Mouse (Mus musculus) liver, embryonic 11.5 days (tissue): ENCODE results near the gene Mapkapk2. TPM values are rescaled to one million over a fixed set of nuclear protein-coding genes. Genes with fewer than 3 reads are reported as not detected.
"Not testable (repeated sequence)": the region's sequence is repeated elsewhere in the genome, so short reads cannot be mapped to it uniquely, and the experiment has no call there.

ENCODE experiments used
- ATAC-seq: fragments of 200-750 bp; cut with Nextera tagmentation; replicated peaks from 2 replicates; pipeline ENCODE4 v1.8.0; 2017; ENCODE audit warnings: moderate number of reproducible peaks, mild to moderate bottlenecking, moderate TSS enrichment, moderate library complexity; ENCODE audit not compliant: low FRiP score
- DNase-seq: peaks from one replicate; pipeline ENCODE4 v3.0.0-alpha.2; 2017; ENCODE audit warnings: low spot score
- H3K27ac ChIP-seq: fragments of 300-500 bp; sonication (generic); 2 replicates; pipeline ENCODE4 v1.5.1; 2014; ENCODE audit warnings: mild to moderate bottlenecking, low read depth, low read length, control low read depth
- H3K27me3 ChIP-seq: fragments of 300-500 bp; sonication (generic); replicated peaks from 2 replicates; pipeline ENCODE4 v1.6.1; 2014; ENCODE audit warnings: low read length, mixed read lengths; ENCODE audit not compliant: control insufficient read depth, insufficient read depth
- H3K36me3 ChIP-seq: fragments of 300-500 bp; sonication (generic); 2 replicates; pipeline ENCODE4 v1.6.1; 2014; ENCODE audit warnings: mild to moderate bottlenecking, low read length, moderate library complexity, mixed read lengths; ENCODE audit not compliant: control insufficient read depth, insufficient read depth
- H3K4me1 ChIP-seq: fragments of 300-500 bp; sonication (generic); replicated peaks from 2 replicates; pipeline ENCODE4 v1.6.1; 2014; ENCODE audit warnings: low read length, mixed read lengths; ENCODE audit not compliant: control insufficient read depth, insufficient read depth
- H3K4me2 ChIP-seq: fragments of 300-500 bp; sonication (generic); 2 replicates; pipeline ENCODE4 v1.6.1; 2014; ENCODE audit warnings: mild to moderate bottlenecking, control low read depth, moderate library complexity
- H3K4me3 ChIP-seq: fragments of 300-500 bp; sonication (generic); 2 replicates; pipeline ENCODE4 v1.5.1; 2014; ENCODE audit warnings: low read depth, low read length, control low read depth
- H3K9ac ChIP-seq: fragments of 300-500 bp; sonication (generic); 2 replicates; pipeline ENCODE4 v1.6.1; 2014; ENCODE audit warnings: low read depth, low read length, control low read depth
- H3K9me3 ChIP-seq: fragments of 300-500 bp; sonication (generic); 2 replicates; pipeline ENCODE4 v1.6.1; 2016; ENCODE audit warnings: low read length, inconsistent platforms, mixed read lengths; ENCODE audit not compliant: control insufficient read depth
- WGBS: fragments of 180-500 bp; shearing (Covaris S2); extraction: QIAGEN DNeasy Blood & Tissue Kit; methylation state at CpG from one replicate; pipeline ENCODE4 v1.1.7; 2014; 5-methylcytosine and 5-hydroxymethylcytosine counted together
- polyA plus RNA-seq: library from polyadenylated mRNA; unstranded; fragments of >200 nt; fragmentation: Nextera tagmentation; extraction: Ambion mirVana; gene quantifications from 2 replicates; pipeline ENCODE4 v1.2.1, GENCODE M21; 2014

Gene Mapkapk2
- polyA plus RNA-seq: 26.9 and 30.1 TPM in 2 replicates

DNA sequence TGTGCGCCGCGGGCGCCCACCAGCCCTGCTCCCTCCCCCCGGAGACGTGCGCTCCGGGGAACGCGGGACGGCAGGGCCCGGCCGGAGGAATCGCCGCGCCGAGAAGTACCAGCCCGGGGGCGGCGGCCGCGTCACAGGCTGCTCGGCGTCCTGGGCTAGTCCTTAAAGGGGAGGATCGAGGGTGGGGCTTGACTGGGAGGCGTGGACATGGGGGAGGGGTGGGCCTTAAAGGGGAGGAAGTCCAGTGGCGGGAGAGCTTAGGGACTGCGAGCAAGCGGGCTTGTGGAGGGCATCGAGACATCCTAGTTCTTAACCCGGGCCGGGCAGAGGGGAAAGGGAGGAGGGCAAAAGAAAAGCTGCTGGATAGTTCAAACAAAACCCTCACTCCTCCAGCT, at the start of gene Mapkapk2:
Gene Mapkapk2 (minus strand): TSS at position 127 of the 395 bp plus-strand sequence.
- Histone ChIP-seq H3K9ac (peak within 1 kb of the TSS; percentile 83), H3K36me3 (no peaks in the 10 kb centered on the region), H3K4me2 (peak within 1 kb of the TSS; percentile 94), H3K27me3 (no peaks in the 10 kb centered on the region), H3K4me1 (peaks cover 12% of the 10 kb centered on the region), H3K9me3 (no peaks in the 10 kb centered on the region), H3K27ac (peak within 1 kb of the TSS; percentile 87), H3K4me3 (peak within 1 kb of the TSS; percentile 92)
- DNase-seq (peak; percentile 95), ATAC-seq (peak; percentile 94)
- under 1% methylated on average over 25 of the region's 32 CpGs for WGBS

DNA sequence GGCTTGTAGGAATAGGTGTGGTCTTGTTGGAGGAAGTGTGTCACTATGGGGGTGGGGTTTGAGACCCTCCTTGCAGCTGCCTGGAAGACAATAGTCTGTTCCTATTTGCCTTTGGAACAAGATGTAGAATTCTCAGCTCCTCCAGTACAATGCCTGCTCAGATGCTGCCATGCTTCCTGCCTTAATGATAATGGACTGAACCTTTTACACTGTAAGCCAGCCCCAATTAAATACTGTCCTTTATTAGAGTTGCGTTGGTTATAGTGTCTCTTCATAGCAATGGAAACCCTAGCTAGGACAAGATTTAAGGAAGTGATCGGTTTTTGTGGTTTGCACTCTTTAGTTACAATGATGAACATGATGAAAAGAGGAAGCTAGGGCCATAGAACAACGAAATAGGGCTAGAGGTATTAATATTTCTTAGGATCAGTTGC, 48.6 kb upstream of the Mapkapk2 start:
- ATAC-seq: no peak
- WGBS: 48% methylated on average over 3 of the region's 3 CpGs
- no peak for DNase-seq
- Histone ChIP-seq H3K9ac (no peak overlapping the region), H3K4me1 (no peaks in the 10 kb centered on the region), H3K27ac (no peak overlapping the region), H3K4me2 (no peak overlapping the region), H3K27me3 (no peaks in the 10 kb centered on the region), H3K36me3 (no peaks in the 10 kb centered on the region), H3K9me3 (no peaks in the 10 kb centered on the region), H3K4me3 (no peak overlapping the region)

DNA sequence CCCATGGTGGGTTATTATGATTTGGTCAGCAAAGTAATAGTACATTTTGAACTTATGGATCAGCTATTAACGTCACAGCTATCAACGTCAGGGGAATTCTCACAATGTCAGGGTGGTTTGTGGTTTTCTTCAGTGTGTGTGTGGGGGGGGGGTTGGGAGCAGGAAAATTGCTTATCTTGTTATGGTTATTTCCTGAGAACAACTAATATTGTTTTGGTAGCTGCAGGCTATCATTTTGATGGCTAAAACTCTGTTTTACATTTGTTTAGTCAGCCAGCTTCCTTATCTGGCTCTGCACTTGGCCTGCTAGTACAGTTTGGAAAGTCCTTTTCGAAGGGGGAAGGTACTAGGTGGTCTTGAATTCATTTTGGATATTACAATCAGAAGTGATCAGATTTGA, 47.6 kb upstream of the Mapkapk2 start:
- H3K36me3 ChIP-seq, ATAC-seq, H3K4me2 ChIP-seq, DNase-seq, H3K4me3 ChIP-seq, H3K27ac ChIP-seq, H3K4me1 ChIP-seq, H3K9me3 ChIP-seq, H3K27me3 ChIP-seq, H3K9ac ChIP-seq: not testable (repeated sequence)
- 63% methylated on average over 3 of the region's 3 CpGs for WGBS

DNA sequence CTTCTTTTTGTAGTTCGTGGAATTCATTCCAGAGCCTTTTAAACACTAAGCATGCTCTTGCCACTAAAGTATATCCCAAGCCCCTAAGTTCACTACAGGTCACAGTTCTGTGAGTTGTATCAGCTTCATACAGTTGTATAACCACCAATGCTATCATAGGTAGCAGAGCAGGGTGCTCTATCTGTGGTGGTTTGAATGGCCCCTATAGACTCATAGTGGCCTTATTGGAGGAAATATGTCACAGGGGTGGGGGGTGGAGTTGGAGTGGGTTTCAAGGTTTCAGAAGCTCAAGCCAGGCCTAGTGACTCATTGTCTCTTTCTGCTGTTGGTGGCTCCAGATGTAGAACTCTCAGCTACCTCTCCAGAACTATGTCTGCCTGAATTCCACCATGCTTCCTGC, 44.8 kb upstream of the Mapkapk2 start:
- 85% methylated on average over 1 of the region's 1 CpGs for WGBS
- no peaks in the 10 kb centered on the region for H3K27me3 ChIP-seq
- H3K9me3 ChIP-seq: no peaks in the 10 kb centered on the region
- DNase-seq (no peak), ATAC-seq (no peak)
- H3K27ac ChIP-seq: no peak overlapping the region
- no peaks in the 10 kb centered on the region for H3K36me3 ChIP-seq
- no peak overlapping the region for H3K9ac ChIP-seq
- no peak overlapping the region for H3K4me2 ChIP-seq
- no peak overlapping the region for H3K4me3 ChIP-seq
- H3K4me1 ChIP-seq: peaks cover 8% of the 10 kb centered on the region

DNA sequence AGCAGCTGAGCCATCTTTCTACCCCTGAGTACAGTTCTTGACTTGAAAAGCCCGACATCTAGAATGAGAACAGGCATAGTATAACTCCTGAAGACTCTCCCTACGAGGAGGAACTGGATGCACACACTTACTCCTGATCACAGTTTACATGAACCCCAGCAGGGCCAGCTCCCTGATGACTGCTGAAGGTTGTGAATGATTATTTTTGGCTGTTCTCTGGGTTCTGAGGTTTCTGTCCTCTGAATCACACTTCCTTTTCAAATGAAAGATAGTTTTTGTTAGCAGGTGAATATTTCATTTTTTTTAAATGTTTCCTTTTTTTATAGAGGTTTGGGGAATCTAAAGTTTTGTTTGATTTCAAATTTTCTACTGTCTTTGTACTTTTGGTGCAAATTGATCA, 43.8 kb upstream of the Mapkapk2 start:
- Histone ChIP-seq H3K4me2 (no peak overlapping the region), H3K9ac (no peak overlapping the region), H3K4me3 (no peak overlapping the region), H3K9me3 (no peaks in the 10 kb centered on the region), H3K27ac (no peak overlapping the region), H3K4me1 (peaks cover 8% of the 10 kb centered on the region), H3K27me3 (no peaks in the 10 kb centered on the region), H3K36me3 (no peaks in the 10 kb centered on the region)
- ATAC-seq (no peak), DNase-seq (no peak)
- 51% methylated on average over 2 of the region's 2 CpGs for WGBS

DNA sequence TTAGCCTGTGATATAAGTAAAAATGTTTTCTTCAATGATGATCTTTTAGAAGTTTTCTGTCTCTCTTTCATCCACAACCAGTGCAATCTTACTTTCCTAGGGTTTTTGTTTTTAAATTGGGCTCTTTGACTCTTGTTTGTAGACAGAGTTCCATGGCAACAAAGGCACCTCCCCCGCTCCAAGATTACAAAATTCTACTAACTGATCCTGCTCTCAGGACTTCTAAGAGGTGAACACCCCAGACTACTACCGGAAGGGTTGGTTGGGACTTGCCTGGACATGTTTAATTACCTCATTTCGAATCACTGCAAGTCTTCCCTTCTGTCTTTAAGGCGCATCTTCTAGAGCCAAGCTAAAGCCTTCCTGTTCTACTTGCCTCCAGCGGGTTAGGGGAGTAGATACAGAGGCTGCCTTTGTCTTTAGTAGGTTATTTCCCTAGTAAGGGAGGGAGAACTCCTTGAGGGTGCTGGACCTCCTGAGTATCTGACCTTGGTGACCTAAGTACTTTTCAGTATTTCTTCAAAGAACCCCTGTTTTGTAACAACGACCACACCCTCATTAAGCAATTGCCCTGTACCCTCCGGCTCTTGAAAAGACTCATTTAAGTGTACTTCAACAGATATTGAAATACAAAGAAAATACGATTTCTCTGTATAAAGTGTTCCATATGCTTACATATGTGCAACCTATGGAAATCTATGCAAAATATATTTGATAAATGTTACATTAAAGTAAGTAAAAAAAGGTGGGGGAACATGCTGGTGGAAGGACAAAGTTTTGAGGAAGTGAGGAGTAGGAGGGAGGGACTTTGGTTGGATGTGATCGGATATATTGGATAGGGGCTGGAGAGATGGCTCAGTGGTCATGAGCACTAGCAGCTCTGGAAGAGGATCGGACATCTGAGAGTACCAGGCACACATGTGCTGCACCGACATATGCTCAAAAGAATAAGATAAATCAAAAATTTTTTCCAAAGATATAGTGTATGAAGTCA, 41.8 kb upstream of the Mapkapk2 start:
- H3K4me3 ChIP-seq: peak overlapping the region; percentile 94
- no peaks in the 10 kb centered on the region for H3K9me3 ChIP-seq
- DNase-seq: no peak
- H3K27me3 ChIP-seq: no peaks in the 10 kb centered on the region
- WGBS: 65% methylated on average over 11 of the region's 11 CpGs
- H3K36me3 ChIP-seq: no peaks in the 10 kb centered on the region
- peaks cover 21% of the 10 kb centered on the region for H3K4me1 ChIP-seq
- peak overlapping the region; percentile 92 for H3K9ac ChIP-seq
- H3K27ac ChIP-seq: peak overlapping the region; percentile 96; the same call in 1 of the 2 replicates
- no peak for ATAC-seq
- H3K4me2 ChIP-seq: peak overlapping the region; percentile 92

DNA sequence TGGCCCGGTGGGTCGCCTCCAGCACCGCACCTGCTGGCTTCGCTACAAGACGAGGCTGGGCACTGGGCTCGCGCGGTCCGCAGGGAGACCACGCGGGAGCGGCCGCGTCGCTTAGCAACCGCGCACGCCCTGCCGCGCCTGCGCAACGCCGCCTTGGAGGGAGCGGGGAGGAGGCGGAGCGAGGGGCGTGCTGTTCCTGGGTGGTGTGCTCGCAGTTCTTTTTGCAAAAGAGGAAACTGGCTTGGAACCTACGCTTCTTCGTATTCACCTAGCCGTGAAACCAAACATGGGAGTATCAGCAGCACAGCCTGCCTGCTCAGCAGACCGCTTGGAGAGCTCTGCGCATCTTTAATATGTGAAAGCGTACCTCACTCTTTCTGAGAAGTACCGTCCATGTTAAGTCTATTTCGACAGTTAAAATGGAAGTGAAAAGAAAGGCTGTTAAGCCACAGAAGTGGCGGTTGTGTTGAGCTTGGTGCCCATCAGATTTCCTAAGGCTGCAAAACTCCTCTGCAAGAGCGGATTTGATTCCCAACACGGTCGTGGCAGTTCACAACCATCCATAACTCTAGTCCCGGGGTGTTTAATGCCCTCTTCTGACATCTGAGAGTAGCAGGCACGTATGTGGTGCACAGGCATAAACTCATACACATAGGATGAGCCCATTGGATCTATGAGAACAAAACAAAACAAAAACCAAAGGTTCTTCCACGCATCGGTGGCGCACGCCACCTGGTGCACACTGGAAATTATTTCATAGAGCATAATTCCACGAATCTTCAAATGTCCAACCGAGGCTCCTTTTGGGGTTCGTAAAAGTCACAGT, 40.8 kb upstream of the Mapkapk2 start, which contains the start of gene Dyrk3:
Gene Dyrk3 (minus strand): TSS at position 150 of the 826 bp plus-strand sequence.
- Histone ChIP-seq H3K9me3 (no peaks in the 10 kb centered on the region), H3K36me3 (no peaks in the 10 kb centered on the region), H3K4me1 (peaks cover 21% of the 10 kb centered on the region), H3K27ac (peak within 1 kb of the TSS; percentile 96), H3K4me3 (peak within 1 kb of the TSS; percentile 94), H3K9ac (peak within 1 kb of the TSS; percentile 92), H3K27me3 (no peaks in the 10 kb centered on the region), H3K4me2 (peak within 1 kb of the TSS; percentile 92)
- peak; percentile 91 for DNase-seq
- 5% methylated on average over 49 of the region's 49 CpGs for WGBS
- ATAC-seq: peak; percentile 93

DNA sequence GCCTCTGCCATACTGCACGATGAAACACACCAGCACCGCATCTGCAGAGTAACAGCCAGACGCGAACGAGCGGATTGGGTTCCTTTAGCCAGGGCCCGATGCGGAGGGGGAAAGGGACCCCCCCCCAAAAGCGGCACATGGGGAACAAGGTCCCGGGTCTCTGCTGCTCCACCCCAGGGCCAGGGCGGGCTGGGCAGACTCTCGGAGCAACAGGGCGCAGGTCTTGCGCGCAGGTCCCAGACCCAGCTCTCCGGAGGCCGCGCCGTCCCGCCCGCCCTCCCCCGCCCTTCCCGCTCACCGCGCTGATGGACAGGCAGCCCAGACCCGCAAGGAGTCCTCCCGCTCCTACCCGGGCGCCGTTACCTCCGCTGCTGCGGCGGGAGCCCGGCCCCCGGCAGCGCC, 40.1 kb upstream of the Mapkapk2 start:
- Histone ChIP-seq H3K4me1 (peaks cover 21% of the 10 kb centered on the region), H3K4me2 (peak overlapping the region; percentile 92), H3K27me3 (no peaks in the 10 kb centered on the region), H3K27ac (peak overlapping the region; percentile 96), H3K9ac (peak overlapping the region; percentile 92), H3K36me3 (no peaks in the 10 kb centered on the region), H3K9me3 (no peaks in the 10 kb centered on the region), H3K4me3 (peak overlapping the region; percentile 94)
- under 1% methylated on average over 29 of the region's 36 CpGs for WGBS
- peak; percentile 75 for DNase-seq
- ATAC-seq: peak; percentile 69
